Mouse (Mus musculus): ENCODE data around the gene Fam131c. TPM values are rescaled to one million over a fixed set of nuclear protein-coding genes. Genes with fewer than 3 reads are reported as not detected.

Gene Fam131c
- polyA plus RNA-seq, 1 experiment from 2014 or later = 0.43 TPM

DNA sequence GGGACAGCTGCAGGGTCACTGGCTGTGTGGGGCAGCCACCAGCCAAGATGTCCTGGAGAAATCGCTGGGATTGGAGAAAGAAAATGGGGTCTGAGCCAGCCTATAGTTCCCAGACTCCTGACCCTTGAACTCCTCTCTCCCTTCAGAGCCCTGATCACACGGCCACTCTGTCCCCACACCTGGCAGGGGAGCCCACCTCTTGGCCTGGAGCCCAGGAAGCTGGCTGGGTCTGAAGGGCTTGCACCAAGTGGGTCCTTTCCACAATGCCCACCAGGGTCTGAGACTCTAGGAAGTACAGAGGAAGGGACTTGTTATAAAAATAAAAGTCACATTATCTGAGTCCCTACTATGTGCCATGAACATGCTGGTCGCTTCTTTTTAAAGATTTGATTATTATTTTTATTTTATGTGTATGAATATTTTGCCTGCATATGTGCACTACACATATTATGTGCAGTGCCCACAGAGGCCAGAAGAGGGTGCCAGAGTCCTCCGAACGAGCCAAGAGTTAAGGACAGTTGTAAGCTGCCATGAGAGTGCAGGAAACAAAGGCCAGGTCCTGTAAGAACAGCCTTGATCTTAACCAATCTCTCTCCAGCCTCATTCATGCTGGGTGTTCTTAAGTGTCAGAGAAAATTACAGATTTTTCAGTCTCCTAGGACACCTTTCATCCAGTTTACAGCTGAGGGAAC, 19.2 kb downstream of the Fam131c start:
- no peak overlapping the region for H3K4me2 ChIP-seq
- 18% methylated on average over 5 of the region's 5 CpGs for WGBS
- H3K27ac ChIP-seq = no peak overlapping the region

DNA sequence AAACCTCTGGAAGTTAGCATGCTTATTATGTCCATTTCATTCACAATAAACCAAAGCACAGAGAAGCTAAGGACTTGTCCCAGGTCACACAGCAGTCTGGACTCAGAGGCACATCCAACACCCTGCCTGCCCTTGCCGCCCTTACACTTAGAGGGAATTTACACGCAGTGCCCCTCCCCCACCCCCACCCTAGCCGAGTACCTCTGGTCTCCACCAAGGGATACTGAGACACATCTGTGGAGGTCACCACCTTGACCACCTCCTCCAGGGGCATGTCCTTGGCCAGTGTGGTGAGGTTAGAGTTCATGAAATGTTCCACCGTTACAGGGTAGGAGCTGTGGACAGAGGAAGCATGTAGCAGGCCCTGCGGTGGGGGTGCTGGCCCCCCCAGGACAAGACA, 19.9 kb downstream of the Fam131c start:
- peaks cover 15% of the 10 kb centered on the region for H3K4me1 ChIP-seq (replicated peaks)
- H3K27me3 ChIP-seq = peaks cover 28% of the 10 kb centered on the region
- no peaks in the 10 kb centered on the region for H3K36me3 ChIP-seq
- no peak overlapping the region for H3K4me2 ChIP-seq
- H3K9ac ChIP-seq (replicated peaks) = no peak overlapping the region
- H3K4me3 ChIP-seq (replicated peaks) = no peak overlapping the region
- 63% methylated on average over 5 of the region's 5 CpGs for WGBS
- no peak overlapping the region for H3K27ac ChIP-seq
- ATAC-seq (ENCODE audit: insufficient number of reproducible peaks, insufficient read depth, low FRiP score, low TSS enrichment, low read depth) = no peak
- no peaks in the 10 kb centered on the region for H3K9me3 ChIP-seq

More for the DNA sequence above, 19.2 kb downstream of the Fam131c start:
- Histone ChIP-seq H3K9ac (replicated peaks) (no peak overlapping the region), H3K4me3 (replicated peaks) (no peak overlapping the region), H3K27me3 (peaks cover 30% of the 10 kb centered on the region), H3K36me3 (no peaks in the 10 kb centered on the region), H3K4me1 (replicated peaks) (peaks cover 22% of the 10 kb centered on the region), H3K9me3 (no peaks in the 10 kb centered on the region)
- no peak for ATAC-seq (ENCODE audit: insufficient number of reproducible peaks, insufficient read depth, low FRiP score, low TSS enrichment, low read depth)

DNA sequence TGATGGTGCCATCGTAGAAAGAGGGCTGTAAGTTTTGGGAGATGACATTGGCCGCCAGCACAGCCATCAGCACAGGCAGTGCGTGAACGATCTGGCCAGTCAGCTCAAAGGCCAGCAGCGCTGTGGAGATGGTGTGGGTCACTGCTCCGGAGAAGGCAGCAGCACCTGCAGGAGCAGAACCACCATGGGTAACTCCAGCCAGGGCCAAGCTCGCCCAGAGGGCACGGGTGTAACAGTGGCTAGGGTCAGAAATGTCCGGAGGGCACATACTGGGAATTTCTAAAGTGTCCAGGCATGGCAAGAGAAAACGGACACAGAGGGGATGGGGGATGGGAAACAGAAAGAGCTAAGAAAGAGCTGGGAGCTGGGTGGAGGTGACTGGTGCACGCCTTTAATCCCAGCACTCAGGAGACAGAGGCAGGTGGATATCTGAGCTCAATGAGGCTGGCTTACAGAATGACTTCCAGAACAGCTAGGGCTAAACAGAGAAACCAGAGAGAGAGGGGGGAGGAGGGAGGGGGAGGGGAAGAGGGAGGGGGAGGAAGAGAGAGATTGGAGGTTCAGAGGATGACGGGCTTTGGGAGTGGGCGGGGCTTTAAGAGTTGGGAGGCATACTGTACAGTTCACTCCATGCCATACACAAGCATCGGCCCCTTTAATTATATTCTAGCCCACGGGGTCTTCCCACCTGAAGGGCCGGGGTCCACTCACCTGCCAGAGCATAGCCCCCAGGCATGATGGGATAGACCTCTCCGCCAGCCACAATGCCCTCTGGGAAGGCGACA, 21.5 kb downstream of the Fam131c start:
- Histone ChIP-seq H3K4me3 (replicated peaks) (no peak overlapping the region), H3K9ac (replicated peaks) (no peak overlapping the region), H3K27me3 (peaks cover 16% of the 10 kb centered on the region), H3K27ac (no peak overlapping the region), H3K4me2 (no peak overlapping the region), H3K9me3 (no peaks in the 10 kb centered on the region), H3K4me1 (replicated peaks) (peaks cover 9% of the 10 kb centered on the region), H3K36me3 (no peaks in the 10 kb centered on the region)
- 66% methylated on average over 18 of the region's 18 CpGs for WGBS
- ATAC-seq (ENCODE audit: insufficient number of reproducible peaks, insufficient read depth, low FRiP score, low TSS enrichment, low read depth) = no peak

DNA sequence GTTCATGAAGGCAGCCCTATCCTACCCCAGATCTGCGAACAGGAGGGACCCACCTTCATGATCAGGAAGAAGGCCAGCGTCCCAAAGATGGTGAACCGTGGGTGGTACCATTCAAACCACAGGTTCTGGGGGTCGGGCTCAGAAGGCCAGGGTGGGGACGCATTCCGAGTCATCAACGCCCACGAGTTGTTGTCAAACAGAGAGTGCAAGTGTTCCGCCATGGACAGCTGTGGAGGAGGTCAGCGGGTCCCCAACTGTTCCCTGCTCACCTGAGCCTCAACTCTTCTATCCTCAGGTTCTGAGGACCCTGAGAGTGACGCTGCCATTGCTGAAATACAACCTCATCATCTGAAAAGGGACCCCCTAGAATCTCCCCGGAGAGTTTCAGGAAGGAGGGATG, 23.3 kb downstream of the Fam131c start:
- Histone ChIP-seq H3K4me3 (replicated peaks) (no peak overlapping the region), H3K27me3 (peaks cover 15% of the 10 kb centered on the region), H3K27ac (no peak overlapping the region), H3K9ac (replicated peaks) (no peak overlapping the region), H3K4me1 (replicated peaks) (peaks cover 7% of the 10 kb centered on the region; the same call in 1 of the 2 replicates), H3K4me2 (no peak overlapping the region), H3K9me3 (no peaks in the 10 kb centered on the region), H3K36me3 (no peaks in the 10 kb centered on the region)
- ATAC-seq (ENCODE audit: insufficient number of reproducible peaks, insufficient read depth, low FRiP score, low TSS enrichment, low read depth) = no peak
- 81% methylated on average over 12 of the region's 12 CpGs for WGBS

DNA sequence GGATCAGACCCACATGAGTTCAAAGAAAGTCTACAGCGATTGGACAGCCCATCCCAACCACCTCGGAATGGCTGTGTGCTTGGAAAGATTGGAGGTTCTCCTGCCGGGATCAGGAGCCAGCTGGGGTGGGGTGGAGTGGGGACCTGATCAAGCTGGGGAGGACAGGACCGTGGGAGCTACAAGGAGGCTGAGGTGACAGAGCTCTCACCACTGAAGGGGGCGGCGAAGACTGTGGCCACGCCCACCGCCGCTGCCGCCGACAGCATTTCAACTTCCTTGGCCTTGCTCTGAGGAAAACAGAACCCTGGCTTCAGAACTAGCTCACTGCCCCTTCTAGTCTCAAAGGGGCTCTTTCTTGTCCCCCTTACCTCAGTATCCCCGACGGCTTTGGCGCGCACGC, 26.7 kb downstream of the Fam131c start:
- no peak overlapping the region for H3K27ac ChIP-seq
- H3K4me2 ChIP-seq = peak overlapping the region; percentile 39
- H3K36me3 ChIP-seq = no peaks in the 10 kb centered on the region
- H3K27me3 ChIP-seq = peaks cover 23% of the 10 kb centered on the region
- peaks cover 18% of the 10 kb centered on the region for H3K4me1 ChIP-seq (replicated peaks)
- H3K9me3 ChIP-seq = no peaks in the 10 kb centered on the region
- 13% methylated on average over 16 of the region's 16 CpGs for WGBS
- ATAC-seq (ENCODE audit: insufficient number of reproducible peaks, insufficient read depth, low FRiP score, low TSS enrichment, low read depth) = no peak
- H3K4me3 ChIP-seq (replicated peaks) = 0 out of 2 replicates have a peak overlapping the region, but pooled peaks have one; percentile 9
- H3K9ac ChIP-seq (replicated peaks) = no peak overlapping the region

DNA sequence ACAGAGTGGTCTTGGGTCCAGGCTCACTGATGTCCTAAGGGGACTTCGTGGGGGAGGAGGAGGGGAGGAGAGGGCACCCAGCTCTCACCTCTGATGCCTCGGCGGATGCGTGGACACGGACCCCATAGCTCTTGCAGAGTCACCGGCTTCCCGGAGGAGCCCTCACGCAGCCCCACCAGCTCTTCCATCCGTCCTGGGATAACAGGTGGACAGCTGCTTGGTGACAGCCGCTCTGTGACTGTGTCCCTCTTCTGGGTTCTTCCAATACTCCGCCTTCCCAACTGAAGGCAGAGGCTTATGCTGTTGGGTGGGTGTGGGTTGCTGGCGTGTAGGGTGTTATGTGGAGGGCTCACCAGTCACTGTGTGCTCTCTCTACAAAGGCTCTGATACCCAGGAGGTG, 29.8 kb downstream of the Fam131c start:
- no peak overlapping the region for H3K4me2 ChIP-seq
- H3K9me3 ChIP-seq = no peaks in the 10 kb centered on the region
- no peak for ATAC-seq (ENCODE audit: insufficient number of reproducible peaks, insufficient read depth, low FRiP score, low TSS enrichment, low read depth)
- no peak overlapping the region for H3K4me3 ChIP-seq (replicated peaks)
- peaks cover 18% of the 10 kb centered on the region for H3K4me1 ChIP-seq (replicated peaks)
- no peak overlapping the region for H3K9ac ChIP-seq (replicated peaks)
- H3K27me3 ChIP-seq = peaks cover 18% of the 10 kb centered on the region
- WGBS = 75% methylated on average over 12 of the region's 12 CpGs
- no peak overlapping the region for H3K27ac ChIP-seq
- H3K36me3 ChIP-seq = no peaks in the 10 kb centered on the region

DNA sequence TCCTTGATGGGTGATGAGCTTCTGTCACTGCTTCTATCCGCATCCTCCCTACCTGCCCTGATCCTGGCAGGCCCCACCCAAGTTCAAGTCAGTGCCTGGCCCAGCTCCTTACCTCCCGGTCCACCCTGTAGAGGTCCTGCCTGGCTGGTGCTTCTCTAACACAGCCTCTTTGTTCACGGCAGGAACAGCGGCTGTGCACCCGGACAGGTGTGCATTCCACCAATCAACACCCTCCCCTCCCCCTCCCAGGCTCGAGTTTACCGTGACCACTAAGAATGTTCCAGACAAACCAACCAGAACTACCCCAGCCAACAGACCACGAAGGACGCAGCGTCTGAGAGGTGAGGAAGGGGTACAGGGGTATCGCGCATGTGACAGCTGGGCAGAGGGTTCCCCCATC, 30.5 kb downstream of the Fam131c start, which contains the start of gene Clcnka:
Clcnka (minus strand) TSS at position 180 of the 400 bp plus-strand sequence.
- no peak for ATAC-seq (ENCODE audit: insufficient number of reproducible peaks, insufficient read depth, low FRiP score, low TSS enrichment, low read depth)
- no peaks in the 10 kb centered on the region for H3K36me3 ChIP-seq
- H3K4me3 ChIP-seq (replicated peaks) = no peak within 1 kb of the TSS
- no peak within 1 kb of the TSS for H3K27ac ChIP-seq
- peaks cover 20% of the 10 kb centered on the region for H3K27me3 ChIP-seq
- H3K4me1 ChIP-seq (replicated peaks) = peaks cover 18% of the 10 kb centered on the region
- H3K9ac ChIP-seq (replicated peaks) = no peak within 1 kb of the TSS
- no peaks in the 10 kb centered on the region for H3K9me3 ChIP-seq
- H3K4me2 ChIP-seq = 0 out of 2 replicates have a peak within 1 kb of the TSS, but pooled peaks have one; percentile 1
- WGBS = 53% methylated on average over 12 of the region's 12 CpGs

DNA sequence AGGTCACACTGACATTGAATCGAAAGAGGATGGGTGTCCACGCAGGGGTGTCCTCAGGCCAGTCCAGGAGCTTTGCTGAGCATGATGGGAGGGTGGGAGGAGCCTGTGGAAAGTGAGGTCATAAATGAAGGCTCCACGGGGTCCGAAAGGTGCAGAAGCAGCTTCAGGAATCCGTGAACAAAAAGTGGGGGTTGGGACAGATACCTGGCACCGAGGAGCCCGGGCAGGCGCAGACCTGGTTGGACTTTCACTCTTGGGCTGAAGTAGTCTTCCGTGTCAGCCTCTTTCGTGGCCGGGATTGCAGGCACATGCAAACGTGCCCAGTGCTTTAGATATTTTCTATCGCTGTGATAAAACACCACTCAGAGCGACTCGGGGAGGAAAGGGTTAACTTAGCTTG, 32.2 kb downstream of the Fam131c start:
- Histone ChIP-seq H3K4me3 (replicated peaks) (no peak overlapping the region), H3K27ac (no peak overlapping the region), H3K9me3 (no peaks in the 10 kb centered on the region), H3K27me3 (peaks cover 19% of the 10 kb centered on the region; the same call in 1 of the 2 replicates), H3K9ac (replicated peaks) (no peak overlapping the region), H3K36me3 (no peaks in the 10 kb centered on the region), H3K4me1 (replicated peaks) (peaks cover 11% of the 10 kb centered on the region), H3K4me2 (no peak overlapping the region)
- ATAC-seq (ENCODE audit: insufficient number of reproducible peaks, insufficient read depth, low FRiP score, low TSS enrichment, low read depth) = no peak
- 88% methylated on average over 15 of the region's 15 CpGs for WGBS

DNA sequence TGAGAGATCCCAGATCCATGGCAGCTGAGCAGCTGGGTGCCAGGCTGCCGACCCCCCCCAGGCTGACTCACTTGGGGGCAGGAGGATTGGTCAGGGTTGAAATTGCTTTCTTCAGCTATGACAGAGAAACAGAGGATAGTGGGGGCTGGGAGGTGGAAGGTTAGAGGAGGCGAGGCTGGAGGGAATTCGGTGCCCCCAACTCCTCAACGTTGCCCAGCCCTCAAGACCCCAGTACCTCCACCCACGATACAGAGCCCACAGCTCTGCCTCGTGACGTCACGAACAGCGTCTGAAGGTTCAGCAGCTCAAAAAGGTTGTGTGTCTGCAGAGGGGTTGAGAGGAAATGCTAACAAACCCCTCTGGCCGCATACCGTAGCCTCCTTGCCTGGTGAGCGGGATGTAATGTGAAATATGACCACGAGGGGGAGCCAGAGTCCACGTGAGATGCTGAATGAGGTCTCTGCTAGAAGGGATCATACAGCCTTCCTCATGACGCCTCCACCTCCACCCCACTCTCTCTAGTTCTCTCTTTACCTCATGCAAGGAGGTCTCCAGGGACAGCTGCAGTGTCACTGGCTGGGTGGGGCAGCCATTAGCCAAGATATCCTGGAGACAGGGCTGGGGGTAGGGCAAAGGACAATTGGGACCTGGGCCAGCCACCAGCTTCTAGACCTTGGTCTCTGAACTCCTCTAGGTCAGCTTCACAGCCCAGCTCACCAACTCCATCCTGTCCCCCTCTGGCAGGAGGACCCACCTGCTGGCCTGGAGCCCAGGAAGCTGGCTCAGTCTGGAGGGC, 36.7 kb downstream of the Fam131c start:
- 13% methylated on average over 15 of the region's 15 CpGs for WGBS
- Histone ChIP-seq H3K4me2 (peak overlapping the region; percentile 45), H3K4me1 (replicated peaks) (no peaks in the 10 kb centered on the region; the same call in none of the 2 replicates), H3K9me3 (no peaks in the 10 kb centered on the region), H3K9ac (replicated peaks) (0 out of 2 replicates have a peak overlapping the region, but pooled peaks have one; percentile 44), H3K27ac (no peak overlapping the region), H3K4me3 (replicated peaks) (0 out of 2 replicates have a peak overlapping the region, but pooled peaks have one; percentile 12), H3K36me3 (no peaks in the 10 kb centered on the region), H3K27me3 (peaks cover 36% of the 10 kb centered on the region; the same call in 1 of the 2 replicates)
- ATAC-seq (ENCODE audit: insufficient number of reproducible peaks, insufficient read depth, low FRiP score, low TSS enrichment, low read depth) = peak; percentile 81

DNA sequence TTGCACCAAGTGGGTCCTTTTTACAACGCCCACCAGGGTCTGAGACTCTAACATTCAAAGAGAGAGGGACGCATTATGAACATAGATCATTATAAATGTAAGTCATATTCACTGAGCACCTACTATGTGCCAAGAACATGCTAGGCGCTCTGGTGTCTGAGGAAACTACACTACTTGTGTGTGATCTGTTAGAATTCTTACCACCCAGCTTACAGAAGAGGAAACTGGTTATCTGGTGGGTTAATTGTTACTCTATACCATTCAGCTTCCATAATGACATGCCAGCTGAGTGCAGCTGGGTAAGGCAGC, 37.2 kb downstream of the Fam131c start:
- H3K4me3 ChIP-seq (replicated peaks) = no peak overlapping the region
- no peaks in the 10 kb centered on the region for H3K36me3 ChIP-seq
- no peak overlapping the region for H3K4me2 ChIP-seq
- H3K9me3 ChIP-seq = no peaks in the 10 kb centered on the region
- no peak for ATAC-seq (ENCODE audit: insufficient number of reproducible peaks, insufficient read depth, low FRiP score, low TSS enrichment, low read depth)
- no peak overlapping the region for H3K9ac ChIP-seq (replicated peaks)
- H3K27me3 ChIP-seq = peaks cover 37% of the 10 kb centered on the region; the same call in 1 of the 2 replicates
- H3K4me1 ChIP-seq (replicated peaks) = no peaks in the 10 kb centered on the region; the same call in none of the 2 replicates
- H3K27ac ChIP-seq = no peak overlapping the region
- WGBS = 75% methylated on average over 3 of the region's 3 CpGs

Measured in limb, embryonic 12.5 days (tissue).